Mouse (Mus musculus) olfactory bulb, adult 2 months (tissue): Measurements from ENCODE around the gene Gm28053.

Source experiments
- CTCF ChIP-seq: fragments of 200-500 bp; IDR thresholded peaks from 2 replicates; pipeline ENCODE4 v1.5.1; 2012; ENCODE audit warnings: low read depth, mild to moderate bottlenecking, low read length, moderate library complexity; ENCODE audit not compliant: insufficient read depth
- POLR2A ChIP-seq: fragments of 200-500 bp; IDR thresholded peaks from 2 replicates; pipeline ENCODE4 v1.6.1; 2012; ENCODE audit warnings: mild to moderate bottlenecking, low read depth, low read length, moderate library complexity; ENCODE audit not compliant: insufficient read depth

DNA sequence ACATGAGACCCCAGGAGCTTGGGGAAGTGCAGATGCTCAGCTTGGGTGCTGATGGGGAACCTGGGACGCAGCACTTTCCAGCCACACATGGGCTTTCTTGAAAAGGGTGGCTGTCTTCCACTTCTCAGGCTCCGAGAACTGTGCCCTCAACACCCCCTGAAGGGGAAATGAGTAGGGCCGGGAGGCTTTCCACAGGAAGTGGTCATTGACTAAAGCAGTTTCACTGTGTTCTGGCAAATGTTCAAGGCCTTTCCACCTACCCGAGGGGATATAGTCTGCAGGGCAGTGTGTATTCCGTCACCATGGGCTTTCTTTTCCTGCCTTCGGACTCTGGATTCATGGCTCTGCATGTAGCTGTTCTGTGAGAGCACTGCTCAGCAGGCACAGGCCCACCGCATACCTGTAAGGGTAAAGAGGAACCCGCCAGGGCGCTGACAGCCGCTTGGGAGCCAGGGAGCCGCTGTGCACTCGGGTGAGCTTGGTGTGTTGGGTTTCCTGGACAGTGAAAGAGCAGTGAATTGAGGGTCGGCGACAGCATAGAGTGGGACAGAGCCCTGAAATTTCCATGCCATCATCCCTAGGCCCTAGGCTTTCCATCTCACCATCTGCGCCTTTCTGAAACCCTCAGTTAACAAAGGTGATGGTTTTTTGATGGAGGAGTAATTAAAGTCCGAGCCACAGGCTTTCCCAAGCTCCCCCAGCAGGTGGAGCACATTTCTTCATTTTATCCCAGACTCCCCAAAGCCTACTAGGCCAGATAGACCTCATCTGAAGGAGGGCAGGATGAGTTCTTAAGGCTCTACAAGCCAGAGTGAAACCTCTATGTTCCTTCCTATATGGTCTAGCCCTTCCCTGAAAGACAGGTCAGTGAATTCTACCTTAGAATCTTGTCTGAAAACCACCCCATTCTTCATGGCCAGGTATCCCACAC, 27.8 kb downstream of the Gm28053 start, which contains the start of gene Gimap5:
- TF ChIP-seq CTCF, result no peak
- no peak for TF ChIP-seq POLR2A
